Mouse (Mus musculus): ENCODE measurements around the gene Cntnap2. TPM values are rescaled to one million over a fixed set of nuclear protein-coding genes. Genes with fewer than 3 reads are reported as not detected.

The Cntnap2 gene
- polyA plus RNA-seq, 2 experiments, result 1.5 to 2.5 TPM

DNA sequence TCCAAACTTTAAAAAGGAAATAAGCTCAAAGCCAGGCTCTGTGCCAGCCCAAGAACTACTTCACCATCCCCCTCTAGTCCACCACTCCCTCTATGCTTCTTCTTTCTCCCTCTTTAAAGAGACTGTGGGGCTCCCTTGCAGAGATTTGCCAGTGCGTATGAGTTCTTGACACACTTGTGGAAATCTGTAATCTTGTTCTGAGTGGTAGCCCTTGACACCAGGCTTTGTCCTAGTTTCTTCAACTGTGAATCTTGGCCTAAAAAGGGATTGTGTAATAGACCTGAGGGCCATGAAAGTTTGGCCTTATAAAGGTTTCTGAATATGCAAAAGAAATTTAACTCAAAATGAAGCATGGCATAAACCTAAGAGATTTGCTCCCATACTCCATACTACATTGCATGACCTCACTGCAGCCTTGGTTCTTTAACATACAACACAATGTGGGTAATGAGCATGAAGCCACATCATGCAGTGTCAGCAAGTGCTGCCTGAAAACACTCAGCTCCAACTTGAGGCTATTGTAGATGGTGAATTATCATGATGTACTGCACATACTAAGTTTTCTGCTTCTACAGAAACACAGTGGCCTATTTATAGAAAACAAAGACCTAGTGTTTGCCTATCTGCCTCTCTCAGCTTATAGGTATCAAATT is 1084.2 kb downstream of the Cntnap2 start:
- H3K27me3 ChIP-seq (ENCODE audit: control insufficient read depth, insufficient read depth, low read length), result no peaks in the 10 kb centered on the region
- no peak for TF ChIP-seq POLR2A (IDR thresholded peaks at IDR 0.05; ENCODE audit: borderline replicate concordance, extremely low read depth, insufficient read depth, insufficient read length)
- WGBS, result 93% methylated on average over 1 of the region's 1 CpGs

GRCm38 (mm10) chr6:46166837-46167236 is 1107.7 kb downstream of the Cntnap2 start:
- Histone ChIP-seq H3K27ac (replicated peaks; ENCODE audit: low read depth, low read length) (no peak overlapping the region), H3K4me3 (replicated peaks; ENCODE audit: low read length) (no peak overlapping the region), H3K27me3 (ENCODE audit: control insufficient read depth, insufficient read depth, low read length) (no peaks in the 10 kb centered on the region), H3K9me3 (ENCODE audit: control insufficient read depth, low read length) (no peaks in the 10 kb centered on the region), H3K9ac (ENCODE audit: low read depth, low read length, severe bottlenecking) (no peak overlapping the region), H3K4me2 (replicated peaks; ENCODE audit: low read depth, low read length, severe bottlenecking) (no peak overlapping the region), H3K36me3 (ENCODE audit: control insufficient read depth, insufficient read depth, low read length) (no peaks in the 10 kb centered on the region), H3K4me1 (ENCODE audit: control insufficient read depth, insufficient read depth, low read length) (no peaks in the 10 kb centered on the region)
- ATAC-seq (ENCODE audit: low FRiP score, low read depth) (no peak), DNase-seq (ENCODE audit: low spot score) (no peak)
- 73% methylated on average over 1 of the region's 1 CpGs for WGBS
- TF ChIP-seq POLR2A (IDR thresholded peaks at IDR 0.05; ENCODE audit: borderline replicate concordance, extremely low read depth, insufficient read depth, insufficient read length), result no peak

More for the DNA sequence above, 1084.2 kb downstream of the Cntnap2 start:
- ATAC-seq (ENCODE audit: low FRiP score, low read depth) (no peak), DNase-seq (ENCODE audit: low spot score) (no peak)
- H3K9ac ChIP-seq (ENCODE audit: low read depth, low read length, severe bottlenecking), result no peak overlapping the region
- no peak overlapping the region for H3K27ac ChIP-seq (replicated peaks; ENCODE audit: low read depth, low read length)
- H3K36me3 ChIP-seq (ENCODE audit: control insufficient read depth, insufficient read depth, low read length), result no peaks in the 10 kb centered on the region
- H3K4me1 ChIP-seq (ENCODE audit: control insufficient read depth, insufficient read depth, low read length), result no peaks in the 10 kb centered on the region
- H3K4me3 ChIP-seq (replicated peaks; ENCODE audit: low read length), result no peak overlapping the region
- no peaks in the 10 kb centered on the region for H3K9me3 ChIP-seq (ENCODE audit: control insufficient read depth, low read length)
- no peak overlapping the region for H3K4me2 ChIP-seq (replicated peaks; ENCODE audit: low read depth, low read length, severe bottlenecking)

GRCm38 (mm10) chr6:46197298-46197697 is 1138.1 kb downstream of the Cntnap2 start:
- no peak for TF ChIP-seq POLR2A (IDR thresholded peaks at IDR 0.05; ENCODE audit: borderline replicate concordance, extremely low read depth, insufficient read depth, insufficient read length)
- Histone ChIP-seq H3K4me3 (replicated peaks; ENCODE audit: low read length) (no peak overlapping the region), H3K27me3 (ENCODE audit: control insufficient read depth, insufficient read depth, low read length) (no peaks in the 10 kb centered on the region), H3K4me1 (ENCODE audit: control insufficient read depth, insufficient read depth, low read length) (no peaks in the 10 kb centered on the region), H3K4me2 (replicated peaks; ENCODE audit: low read depth, low read length, severe bottlenecking) (no peak overlapping the region), H3K36me3 (ENCODE audit: control insufficient read depth, insufficient read depth, low read length) (no peaks in the 10 kb centered on the region), H3K9me3 (ENCODE audit: control insufficient read depth, low read length) (no peaks in the 10 kb centered on the region), H3K9ac (ENCODE audit: low read depth, low read length, severe bottlenecking) (no peak overlapping the region), H3K27ac (replicated peaks; ENCODE audit: low read depth, low read length) (no peak overlapping the region)
- no peak for DNase-seq (ENCODE audit: low spot score)
- WGBS, result 87% methylated on average over 2 of the region's 2 CpGs
- no peak for ATAC-seq (ENCODE audit: low FRiP score, low read depth)

DNA sequence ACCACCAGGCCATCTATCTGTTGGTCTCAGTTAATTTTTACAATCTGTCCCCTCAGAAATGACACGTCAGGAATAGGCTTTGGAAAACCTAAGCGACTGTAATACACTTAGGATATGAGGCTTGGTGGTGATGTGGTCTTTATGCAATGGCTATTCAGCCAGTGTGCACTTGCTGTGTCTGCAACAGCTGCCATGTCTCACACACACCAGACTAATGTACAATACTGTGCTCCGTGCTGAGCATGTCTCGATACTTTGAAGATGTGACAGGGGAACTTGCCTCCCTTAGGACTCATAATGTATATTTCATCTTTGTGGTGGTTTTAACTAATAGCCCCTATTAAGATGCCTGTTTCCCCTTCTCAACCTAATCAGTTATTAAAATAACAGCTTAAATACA is 1142.7 kb downstream of the Cntnap2 start:
- no peak overlapping the region for H3K27ac ChIP-seq (replicated peaks; ENCODE audit: low read depth, low read length)
- no peaks in the 10 kb centered on the region for H3K36me3 ChIP-seq (ENCODE audit: control insufficient read depth, insufficient read depth, low read length)
- no peak overlapping the region for H3K9ac ChIP-seq (ENCODE audit: low read depth, low read length, severe bottlenecking)
- H3K4me3 ChIP-seq (replicated peaks; ENCODE audit: low read length), result no peak overlapping the region
- no peaks in the 10 kb centered on the region for H3K9me3 ChIP-seq (ENCODE audit: control insufficient read depth, low read length)
- H3K4me2 ChIP-seq (replicated peaks; ENCODE audit: low read depth, low read length, severe bottlenecking), result no peak overlapping the region
- TF ChIP-seq POLR2A (IDR thresholded peaks at IDR 0.05; ENCODE audit: borderline replicate concordance, extremely low read depth, insufficient read depth, insufficient read length), result no peak
- DNase-seq (ENCODE audit: low spot score), result no peak
- no peak for ATAC-seq (ENCODE audit: low FRiP score, low read depth)
- no peaks in the 10 kb centered on the region for H3K27me3 ChIP-seq (ENCODE audit: control insufficient read depth, insufficient read depth, low read length)
- H3K4me1 ChIP-seq (ENCODE audit: control insufficient read depth, insufficient read depth, low read length), result no peaks in the 10 kb centered on the region
- 65% methylated on average over 4 of the region's 4 CpGs for WGBS

DNA sequence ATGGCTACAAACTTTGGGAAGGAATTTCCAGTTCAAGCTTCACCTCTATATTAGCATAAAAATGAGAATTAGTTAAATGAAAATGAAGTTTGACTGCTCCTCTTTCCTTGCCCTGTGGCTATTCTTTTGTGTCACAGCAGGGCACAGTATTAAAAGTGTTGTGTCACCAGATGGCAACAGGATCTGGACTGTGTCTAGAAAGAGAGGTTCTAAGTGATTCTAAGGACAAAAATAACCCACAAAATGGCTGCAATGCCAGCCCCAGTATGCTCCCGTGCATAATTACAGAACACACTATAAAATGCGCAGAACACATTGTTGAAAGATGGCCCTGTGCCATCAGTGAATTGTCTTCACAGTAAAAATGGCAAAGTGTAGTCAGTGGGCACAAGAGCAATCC is 1146.4 kb downstream of the Cntnap2 start:
- Histone ChIP-seq H3K4me3 (replicated peaks; ENCODE audit: low read length) (no peak overlapping the region), H3K36me3 (ENCODE audit: control insufficient read depth, insufficient read depth, low read length) (no peaks in the 10 kb centered on the region), H3K9ac (ENCODE audit: low read depth, low read length, severe bottlenecking) (no peak overlapping the region), H3K27ac (replicated peaks; ENCODE audit: low read depth, low read length) (no peak overlapping the region), H3K27me3 (ENCODE audit: control insufficient read depth, insufficient read depth, low read length) (no peaks in the 10 kb centered on the region), H3K9me3 (ENCODE audit: control insufficient read depth, low read length) (no peaks in the 10 kb centered on the region), H3K4me2 (replicated peaks; ENCODE audit: low read depth, low read length, severe bottlenecking) (no peak overlapping the region), H3K4me1 (ENCODE audit: control insufficient read depth, insufficient read depth, low read length) (no peaks in the 10 kb centered on the region)
- no peak for DNase-seq (ENCODE audit: low spot score)
- TF ChIP-seq POLR2A (IDR thresholded peaks at IDR 0.05; ENCODE audit: borderline replicate concordance, extremely low read depth, insufficient read depth, insufficient read length), result no peak
- 66% methylated on average over 2 of the region's 2 CpGs for WGBS
- ATAC-seq (ENCODE audit: low FRiP score, low read depth), result no peak

All from limb, embryonic 14.5 days (tissue).